Mouse (Mus musculus) ES-E14 (cell line): Measurements from ENCODE around the gene Slc16a11. TPM values are rescaled to one million over a fixed set of nuclear protein-coding genes. Genes with fewer than 3 reads are reported as not detected.

ENCODE experiments used
- DNase-seq: peaks from one replicate; pipeline ENCODE4 v3.0.0-alpha.2; 2013; ENCODE audit warnings: low read depth, low spot score
- H3K27ac ChIP-seq: 2 replicates; pipeline ENCODE4 v1.5.1; 2012; ENCODE audit warnings: low read depth, mild to moderate bottlenecking, low read length, moderate library complexity, mixed read lengths; ENCODE audit not compliant: poor library complexity, insufficient read depth, severe bottlenecking
- H3K36me3 ChIP-seq: 2 replicates; pipeline ENCODE4 v1.6.1; 2012; ENCODE audit warnings: mild to moderate bottlenecking, low read length, moderate library complexity, mixed read lengths; ENCODE audit not compliant: control insufficient read depth, poor library complexity, insufficient read depth, severe bottlenecking
- H3K4me1 ChIP-seq, 2 experiments: fragments of 150-350 bp in 1 of 2; sonication (generic) in 1 of 2; 2 replicates each; pipeline ENCODE4 v1.6.1; 2012; ENCODE audit warnings: low read length in 2 of 2, mild to moderate bottlenecking in 1 of 2, mixed read lengths in 1 of 2; ENCODE audit not compliant: control insufficient read depth in 2 of 2, insufficient read depth in 2 of 2, poor library complexity in 1 of 2
- H3K4me3 ChIP-seq, 2 experiments: fragments of 150-350 bp in 1 of 2; sonication (generic) in 1 of 2; 2 replicates each; pipeline ENCODE4 v1.5.1; 2012; ENCODE audit warnings: low read length in 2 of 2, low read depth in 1 of 2, mild to moderate bottlenecking in 1 of 2, mixed read lengths in 1 of 2; ENCODE audit not compliant: insufficient read depth in 1 of 2, poor library complexity in 1 of 2, severe bottlenecking in 1 of 2
- H3K9ac ChIP-seq: 2 replicates; pipeline ENCODE4 v1.6.1; 2012; ENCODE audit warnings: low read depth, mild to moderate bottlenecking, low read length, mixed read lengths; ENCODE audit not compliant: poor library complexity, insufficient read depth, severe bottlenecking
- H3K9me3 ChIP-seq: fragments of 150-350 bp; sonication (generic); 2 replicates; pipeline ENCODE4 v1.6.1; 2012; ENCODE audit warnings: low read depth, mild to moderate bottlenecking, low read length; ENCODE audit not compliant: control insufficient read depth, insufficient read depth
- CHD2 ChIP-seq: IDR thresholded peaks from 2 replicates; pipeline ENCODE4 v1.6.1; 2014; ENCODE audit warnings: mild to moderate bottlenecking, low read depth, low read length, inconsistent platforms
- HCFC1 ChIP-seq: IDR thresholded peaks from 2 replicates; pipeline ENCODE4 v1.6.1; 2012; ENCODE audit warnings: low read length, inconsistent platforms, borderline replicate concordance; ENCODE audit not compliant: insufficient read depth
- MAFK ChIP-seq: IDR thresholded peaks from 2 replicates; pipeline ENCODE4 v1.6.1; 2014; ENCODE audit warnings: mild to moderate bottlenecking, low read depth, low read length, inconsistent platforms; ENCODE audit not compliant: insufficient read depth
- ZC3H11A ChIP-seq: IDR thresholded peaks from 2 replicates; pipeline ENCODE4 v1.6.1; 2012; ENCODE audit warnings: low read depth, mild to moderate bottlenecking, inconsistent platforms, low read length, borderline replicate concordance
- ZNF384 ChIP-seq: IDR thresholded peaks from 2 replicates; pipeline ENCODE4 v1.6.1; 2012; ENCODE audit warnings: low read depth, low read length, inconsistent platforms
- in situ Hi-C, 2 experiments: fragments of 600-800 bp; cut with MboI; formaldehyde crosslinking; loops; one replicate each; pipeline ENCODE4 v1.15.1; 2025; ENCODE audit warnings: low sequenced_read_pairs in 2 of 2, inconsistent platforms in 1 of 2; ENCODE audit not compliant: unreplicated experiment in 2 of 2
- total RNA-seq: library from RNA; depleted of rRNA; stranded (reverse); fragments of 300-350 nt; gene quantifications from 2 replicates; pipeline ENCODE4 v1.2.3, GENCODE M21; 2012

Gene Slc16a11
- total RNA-seq, 1 experiment = 0.98 TPM

- Histone ChIP-seq H3K9me3 (no peaks in the 10 kb centered on the region), H3K4me3 (peak overlapping the region; percentile 3 to 49; a peak in 3 of 4 replicates), H3K27ac (no peak overlapping the region), H3K4me1 (peaks cover 8 to 23% of the 10 kb centered on the region in 2 experiments), H3K36me3 (peaks cover 5% of the 10 kb centered on the region; the same call in 1 of the 2 replicates), H3K9ac (peak overlapping the region; percentile 61)
- DNase-seq = no peak
- TF ChIP-seq CHD2 = no peak
- TF ChIP-seq ZC3H11A = no peak
- 0 out of 2 replicates have a peak, but pooled peaks have one; percentile 45 for TF ChIP-seq MAFK
- in situ Hi-C loops = no loop called here
These were observed 13.4 kb downstream of the Slc16a11 start for GRCm38 (mm10) chr11:70225798-70226601.

GRCm38 (mm10) chr11:70226602-70226890, 14.0 kb downstream of the Slc16a11 start:
- H3K9ac ChIP-seq = peak overlapping the region; percentile 61

GRCm38 (mm10) chr11:70227126-70227525, 14.6 kb downstream of the Slc16a11 start:
- Histone ChIP-seq H3K4me3 (no peak overlapping the region), H3K9me3 (no peaks in the 10 kb centered on the region), H3K27ac (no peak overlapping the region), H3K4me1 (peaks cover 7 to 23% of the 10 kb centered on the region in 2 experiments), H3K9ac (no peak overlapping the region), H3K36me3 (peaks cover 5% of the 10 kb centered on the region; the same call in 1 of the 2 replicates)
- in situ Hi-C loops = no loop called here
- TF ChIP-seq HCFC1 (no peak), MAFK (no peak), ZNF384 (no peak), ZC3H11A (no peak)
- no peak for DNase-seq

More at GRCm38 (mm10) chr11:70226602-70226890, 14.0 kb downstream of the Slc16a11 start:
- Histone ChIP-seq H3K4me1 (peaks cover 8 to 23% of the 10 kb centered on the region in 2 experiments), H3K9me3 (no peaks in the 10 kb centered on the region), H3K36me3 (peaks cover 5% of the 10 kb centered on the region; the same call in 1 of the 2 replicates), H3K4me3 (peak overlapping the region; percentile 3 to 49), H3K27ac (no peak overlapping the region)
- in situ Hi-C loops = no loop called here
- no peak for DNase-seq
- no peak for TF ChIP-seq ZNF384
- TF ChIP-seq ZC3H11A = no peak
- no peak for TF ChIP-seq CHD2
- no peak for TF ChIP-seq MAFK
- no peak for TF ChIP-seq HCFC1

- in situ Hi-C loops = no loop called here
- H3K9ac ChIP-seq = no peak overlapping the region
- H3K4me1 ChIP-seq = peaks cover 6 to 22% of the 10 kb centered on the region in 2 experiments
- H3K4me3 ChIP-seq = no peak overlapping the region
- no peak overlapping the region for H3K27ac ChIP-seq
- no peak for TF ChIP-seq ZNF384
- TF ChIP-seq CHD2 = no peak
- no peak for TF ChIP-seq HCFC1
- TF ChIP-seq ZC3H11A = no peak
- TF ChIP-seq MAFK = no peak
- no peak for DNase-seq
- H3K36me3 ChIP-seq = peaks cover 5% of the 10 kb centered on the region; the same call in 1 of the 2 replicates
- no peaks in the 10 kb centered on the region for H3K9me3 ChIP-seq
These were observed 15.2 kb downstream of the Slc16a11 start for GRCm38 (mm10) chr11:70227661-70228245.
